Comparison of ENCODE assay signal across 23 mouse cellular contexts in the genomic region with DNA sequence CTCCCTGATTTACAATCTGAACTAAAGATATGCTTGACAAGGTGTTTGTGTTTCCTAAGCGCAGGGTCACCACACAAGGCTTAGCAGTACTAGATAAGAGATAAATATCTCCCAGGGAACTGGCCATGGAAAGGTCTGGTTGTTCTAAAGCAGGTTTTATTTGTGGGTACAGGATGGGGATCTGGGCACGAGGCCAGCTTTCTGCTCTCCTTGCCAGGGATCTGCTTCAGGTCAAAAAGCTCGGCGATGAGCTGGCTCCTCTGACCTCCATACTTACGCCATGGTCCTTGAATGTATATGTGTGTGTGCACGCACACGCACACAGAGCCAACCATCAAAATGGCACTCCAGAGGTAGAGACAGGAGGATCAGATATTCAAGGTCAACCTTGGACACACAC. TPM values are rescaled to one million over a fixed set of nuclear protein-coding genes. Genes with fewer than 3 reads are reported as not detected.
A peak's percentile ranks its signal among the peaks of the same experiment; 100 is the strongest.
DNase-seq lines count a peak whose midpoint lies in the region; ATAC-seq lines count a peak whose summit lies in the region.
"Had no signal": no experiment of that assay in that cellular context is flagged by ENCODE, and none has a peak within 500 bp of the region (broad histone marks: within the 10 kb centered on the region; RNA-seq: fewer than 3 reads in every experiment).

No protein-coding gene starts in this region.

- peaks cover 35% of the 10 kb centered on the region for H3K27me3 ChIP-seq in hindbrain, embryonic 10.5 days (ENCODE audit: insufficient read depth, poor library complexity, severe bottlenecking)
- H3K27me3 ChIP-seq in hindbrain, embryonic 14.5 days (ENCODE audit: control insufficient read depth, insufficient read depth, low read length), result peaks cover 5% of the 10 kb centered on the region
- H3K27me3 ChIP-seq: limb, embryonic 12.5 days had no signal

- H3K27ac ChIP-seq in hindbrain, embryonic 10.5 days, result 0 out of 2 replicates have a peak overlapping the region, but pooled peaks have one; percentile 12
- no peak overlapping the region for H3K27ac ChIP-seq in hindbrain, embryonic 14.5 days
- H3K27ac ChIP-seq: forebrain, embryonic 13.5 days; limb, embryonic 12.5 days; lung, embryonic 15.5 days; midbrain, embryonic 10.5 days; neural tube, embryonic 12.5 days had no signal

- H3K4me3 ChIP-seq in hindbrain, embryonic 10.5 days, result no peak overlapping the region
- no peak overlapping the region for H3K4me3 ChIP-seq in hindbrain, embryonic 14.5 days (replicated peaks; ENCODE audit: low read length)
- H3K4me3 ChIP-seq: forebrain, embryonic 13.5 days; limb, embryonic 12.5 days; lung, embryonic 15.5 days; midbrain, embryonic 10.5 days; myocyte; neural tube, embryonic 12.5 days had no signal

- no peak for ATAC-seq in hindbrain, embryonic 14.5 days (ENCODE audit: low FRiP score)
- ATAC-seq: forebrain, embryonic 13.5 days; hindbrain, embryonic 16.5 days had no signal

- H3K9me3 ChIP-seq in hindbrain, embryonic 10.5 days, result no peaks in the 10 kb centered on the region
- H3K9me3 ChIP-seq in hindbrain, embryonic 14.5 days (ENCODE audit: control insufficient read depth, low read length), result no peaks in the 10 kb centered on the region
- H3K9me3 ChIP-seq: forebrain, embryonic 13.5 days; G1E; limb, embryonic 12.5 days; lung, embryonic 15.5 days; midbrain, embryonic 10.5 days; neural tube, embryonic 12.5 days had no signal

- H3K36me3 ChIP-seq in hindbrain, embryonic 10.5 days, result no peaks in the 10 kb centered on the region
- H3K36me3 ChIP-seq in hindbrain, embryonic 14.5 days (replicated peaks; ENCODE audit: control insufficient read depth, insufficient read depth), result no peaks in the 10 kb centered on the region
- H3K36me3 ChIP-seq: G1E; limb, embryonic 12.5 days; lung, embryonic 15.5 days; midbrain, embryonic 10.5 days; neural tube, embryonic 12.5 days had no signal

- DNase-seq in adrenal gland, adult 2 months, result peak; percentile 50
- no peak for DNase-seq in adrenal gland, postnatal 4 days (ENCODE audit: low spot score in 2 of 2)
- DNase-seq in cerebellum, postnatal 10 days, result peak; percentile 36 to 45
- no peak for DNase-seq in cerebellum, adult 11 months
- no peak for DNase-seq in hindbrain, embryonic 10.5 days (ENCODE audit: low spot score)
- DNase-seq in hindbrain, embryonic 14.5 days (ENCODE audit: low spot score), result no peak
- peak; percentile 41 for DNase-seq in adrenal gland, postnatal 14 days
- no peak for DNase-seq in frontal cortex, adult 2 months (ENCODE audit: extremely low spot score in 1 of 2, low spot score in 1 of 2)
- DNase-seq: gastrocnemius, postnatal 14 days; kidney, adult 2 months; layer of hippocampus, adult 9-11 months; right cerebral cortex, adult 18-20 months; spleen, adult 18-20 months; thymus, postnatal 14 days had no signal

- H3K4me2 ChIP-seq in hindbrain, embryonic 14.5 days (replicated peaks), result no peak overlapping the region
- H3K4me2 ChIP-seq: forebrain, embryonic 13.5 days; limb, embryonic 12.5 days; liver, embryonic 11.5 days; lung, embryonic 15.5 days; neural tube, embryonic 12.5 days had no signal

- H3K4me1 ChIP-seq in hindbrain, embryonic 10.5 days (replicated peaks), result peaks cover 48% of the 10 kb centered on the region
- peaks cover 11% of the 10 kb centered on the region; the same call in 1 of the 2 replicates for H3K4me1 ChIP-seq in hindbrain, embryonic 14.5 days (replicated peaks; ENCODE audit: control insufficient read depth, insufficient read depth, low read length)

- WGBS in hindbrain, embryonic 10.5 days, result 89% methylated on average over 7 of the region's 7 CpGs
- WGBS in hindbrain, embryonic 14.5 days, result 85% methylated on average over 7 of the region's 7 CpGs

- no peak overlapping the region for H3K9ac ChIP-seq in hindbrain, embryonic 14.5 days
- H3K9ac ChIP-seq: forebrain, embryonic 13.5 days; limb, embryonic 12.5 days; lung, embryonic 15.5 days; neural tube, embryonic 12.5 days had no signal

RNA-seq across cellular contexts. Expression of gene Ptges, which starts 24.7 kb away (rescaled TPM):
- total RNA-seq in adrenal gland, adult 2 months (2021), result 10 to 100 TPM; 25.4 to 34.1 TPM
- polyA plus RNA-seq in adrenal gland, adult 2 months (2012; rRNA removed), result 37.9 and 73.5 TPM in 2 replicates
- 10 to 100 TPM; 14.6 to 16.9 TPM for total RNA-seq in adrenal gland, postnatal 4 days (2021)
- 10.8 and 13.3 TPM in 2 replicates for polyA plus RNA-seq in hindbrain, embryonic 10.5 days (2016; fragmentation: Nextera tagmentation; extraction: Ambion mirVana)
- polyA plus RNA-seq in hindbrain, embryonic 14.5 days (2014; fragmentation: Nextera tagmentation; extraction: Ambion mirVana), result 3.7 and 4.1 TPM in 2 replicates
- total RNA-seq in adrenal gland, postnatal 14 days (2021), result 11.7 and 12.7 TPM in 2 replicates
- 8.3 and 9.3 TPM in 2 replicates for polyA plus RNA-seq in frontal cortex, adult 2 months (2012; rRNA removed)
- polyA plus RNA-seq: G1E had no signal

RNA-seq across cellular contexts. Expression of gene Tor1b, which starts 47.8 kb away (rescaled TPM):
- total RNA-seq in adrenal gland, adult 2 months (2021), result 10 to 100 TPM; 49.6 to 51.2 TPM
- polyA plus RNA-seq in adrenal gland, adult 2 months (2012; rRNA removed), result 61.7 and 81.7 TPM in 2 replicates
- 10 to 100 TPM; 51.4 to 54.9 TPM for total RNA-seq in adrenal gland, postnatal 4 days (2021)
- 19.1 and 23.8 TPM in 2 replicates for polyA plus RNA-seq in hindbrain, embryonic 10.5 days (2016; fragmentation: Nextera tagmentation; extraction: Ambion mirVana)
- polyA plus RNA-seq in hindbrain, embryonic 14.5 days (2014; fragmentation: Nextera tagmentation; extraction: Ambion mirVana), result 19.4 and 20.6 TPM in 2 replicates
- 40.7 and 41.9 TPM in 2 replicates for total RNA-seq in adrenal gland, postnatal 14 days (2021)
- polyA plus RNA-seq in frontal cortex, adult 2 months (2012; rRNA removed), result 30.6 and 33.6 TPM in 2 replicates

Comparison
In these comparisons a context has a peak if more than half of its experiments do, and no peak if none do; other contexts are left out.
1. DNase-seq: peak in adrenal gland, adult 2 months (single experiment), cerebellum, postnatal 10 days (2 of 2) and adrenal gland, postnatal 14 days (single experiment); none in adrenal gland, postnatal 4 days (0 of 2), cerebellum, adult 11 months (single experiment), hindbrain, embryonic 10.5 days (single experiment), hindbrain, embryonic 14.5 days (single experiment) and frontal cortex, adult 2 months (0 of 2).